Mouse (Mus musculus) ovary, postnatal 36 days (tissue): ENCODE measurements at regions not wholly inside any gene's neighbourhood (a gene's known extent, or its start where the extent isn't known, plus 50 kb on each side); places are given as distances from the start of the nearest gene placed in this dataset.

Experiments
- DNase-seq: peaks from one replicate; pipeline ENCODE4 v3.0.0; 2022; ENCODE audit warnings: low spot score, mixed read lengths

DNA sequence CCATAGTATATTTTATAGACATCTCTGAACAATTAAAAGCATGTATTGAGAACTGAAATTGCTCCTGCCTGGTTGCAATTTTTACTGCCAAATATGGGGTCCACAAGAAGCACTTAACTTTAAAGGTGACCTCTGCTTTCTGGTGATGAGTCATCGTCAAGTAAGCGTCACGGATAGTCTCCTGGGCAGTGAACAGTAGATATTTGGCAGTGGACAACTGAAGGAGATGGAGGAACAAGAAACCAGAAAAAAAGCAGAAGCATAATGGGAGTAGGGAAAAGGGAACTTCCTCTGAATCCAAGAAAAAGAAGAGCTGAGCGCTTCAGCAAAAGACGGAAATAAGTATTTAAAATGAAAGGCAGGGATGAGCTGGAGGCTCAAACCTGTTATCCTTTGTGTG lies 199.3 kb downstream of the Sox4 start:
- no peak for DNase-seq

DNA sequence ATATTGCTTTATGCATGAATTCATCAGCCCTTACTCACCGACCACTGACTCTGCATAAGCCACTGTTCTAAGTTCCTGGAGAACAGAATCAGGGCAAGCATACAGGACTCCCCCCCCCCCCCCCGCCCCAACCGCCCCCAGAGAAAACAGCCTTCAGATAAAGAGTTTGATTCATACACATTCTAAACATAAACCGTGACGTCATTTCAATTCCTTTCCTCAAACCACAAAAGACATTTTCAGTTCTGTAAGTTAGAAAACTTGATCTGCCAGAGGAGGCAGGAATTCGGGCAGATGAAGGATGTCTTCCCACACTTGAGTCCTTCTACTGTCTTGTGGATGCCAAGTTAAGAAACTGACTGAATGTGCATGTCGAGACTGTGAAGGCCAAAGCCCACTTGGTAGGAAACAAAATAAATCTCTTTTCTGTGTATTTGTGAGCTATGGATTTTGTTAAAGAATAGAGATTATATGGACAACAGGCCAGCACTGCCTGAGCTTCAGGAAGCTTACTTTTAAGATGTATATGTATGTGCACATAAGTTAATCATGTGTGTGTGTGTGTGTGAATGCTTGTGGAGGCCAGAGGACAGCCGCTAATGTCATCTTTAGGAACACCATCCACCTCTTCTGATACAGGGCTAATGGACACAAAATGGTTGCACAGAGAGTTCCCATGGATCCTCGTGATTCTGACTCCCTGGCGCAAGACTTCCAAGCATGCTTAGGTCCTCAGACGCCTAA lies 202.4 kb downstream of the Sox4 start:
- no peak for DNase-seq

DNA sequence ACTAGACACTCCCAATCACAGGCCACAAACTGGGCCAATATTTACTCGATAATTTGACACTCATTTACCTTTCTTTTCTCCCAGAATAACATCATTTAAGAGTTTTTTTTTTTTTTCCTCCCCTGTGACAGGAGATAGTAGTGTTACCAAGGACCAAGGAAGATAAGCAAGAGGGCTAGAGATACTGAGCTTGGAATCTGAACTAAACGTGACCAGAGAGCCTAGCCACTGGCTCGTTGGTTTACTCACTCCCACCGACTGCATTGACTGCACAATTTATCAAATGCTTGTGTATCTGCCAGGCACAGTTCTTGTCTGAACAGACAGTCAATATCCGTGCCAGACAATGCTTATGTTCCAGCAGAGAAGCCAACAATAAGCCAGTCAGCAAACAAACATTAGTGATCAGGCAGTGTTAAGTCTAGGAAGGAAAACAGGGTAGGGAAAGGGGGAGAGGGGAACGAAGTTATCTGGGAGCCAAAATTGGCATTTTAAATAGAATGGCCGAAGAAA lies 213.3 kb downstream of the Sox4 start:
- no peak for DNase-seq

DNA sequence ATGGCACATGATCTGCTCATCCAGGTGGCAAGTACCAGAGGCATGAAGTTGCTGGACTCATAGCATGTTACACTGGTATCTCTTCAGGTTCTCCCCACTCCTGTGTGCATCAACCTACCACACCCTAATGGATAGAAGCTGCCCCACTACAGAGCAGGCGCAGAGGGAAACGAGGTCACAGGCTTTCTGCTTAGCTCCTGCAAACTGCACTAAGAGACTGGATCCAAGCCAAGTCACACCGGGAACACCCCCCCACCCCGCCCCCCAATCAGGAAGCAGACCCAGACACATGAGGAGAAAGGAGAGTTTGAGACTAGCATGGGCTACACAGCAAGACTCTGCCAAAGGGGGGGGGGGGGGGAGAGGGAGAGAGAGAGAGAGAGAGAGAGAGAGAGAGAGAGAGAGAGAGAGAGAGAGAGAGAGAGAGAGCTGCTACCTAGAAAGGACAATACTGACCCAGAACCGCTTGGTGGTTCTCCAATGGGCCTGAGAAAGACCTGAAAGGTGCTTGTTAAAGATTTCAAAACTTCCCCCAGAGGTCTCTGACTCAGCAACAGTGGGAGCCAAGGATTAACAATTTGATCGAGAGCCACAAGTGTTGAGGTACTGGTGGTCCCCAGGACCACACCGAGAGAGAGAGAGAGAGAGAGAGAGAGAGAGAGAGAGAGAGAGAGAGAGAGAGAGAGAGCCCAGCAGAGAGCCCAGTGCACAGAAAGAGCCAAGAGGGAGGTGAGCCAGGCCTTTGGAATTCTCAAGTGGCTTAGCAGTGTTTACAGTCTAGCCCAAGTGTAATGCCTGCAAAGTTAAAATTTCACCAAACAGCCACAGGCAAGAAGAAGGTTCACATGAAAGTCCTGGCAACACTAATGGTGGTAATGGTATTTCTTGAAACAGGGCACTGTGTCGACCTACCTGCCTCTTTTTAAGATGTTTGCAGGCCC lies 215.1 kb downstream of the Sox4 start:
- no peak for DNase-seq

DNA sequence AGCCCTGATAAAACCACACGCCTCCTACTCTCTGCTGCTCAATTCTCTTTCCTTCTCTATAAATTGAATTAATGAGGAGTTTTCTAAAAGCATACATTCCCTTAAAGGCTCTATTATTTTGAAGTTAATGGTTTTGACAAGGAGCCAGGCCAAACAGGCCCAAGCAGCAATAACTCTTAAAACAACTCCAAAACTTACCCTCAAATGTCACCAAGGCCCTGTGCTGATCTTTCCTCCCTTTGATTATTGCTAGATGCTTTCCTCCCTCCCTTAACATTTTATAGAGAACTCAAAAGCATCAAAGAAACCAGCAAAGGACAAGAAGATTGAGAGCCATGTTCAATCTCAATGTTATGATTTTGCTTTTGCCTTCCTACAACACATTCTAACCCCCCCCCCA lies 221.0 kb downstream of the Sox4 start:
- no peak for DNase-seq

DNA sequence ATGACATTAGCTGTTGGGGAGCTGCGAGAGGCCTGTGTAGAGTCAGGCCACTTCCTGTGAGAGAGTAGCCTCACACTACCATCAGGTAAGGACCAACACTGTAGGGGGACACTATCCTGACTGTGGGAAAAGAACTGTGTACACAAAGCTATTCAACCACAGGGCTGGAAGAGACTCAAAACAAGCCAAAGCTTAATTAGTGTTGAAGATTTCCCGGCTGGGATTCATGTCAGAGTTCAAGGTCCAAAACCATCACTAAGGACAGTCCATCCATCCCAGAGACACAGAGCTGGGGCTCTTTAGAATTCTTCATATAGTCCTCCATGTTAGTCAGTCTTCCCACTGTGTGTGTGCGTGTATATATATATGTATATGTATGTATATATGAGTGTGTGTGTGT lies 221.5 kb downstream of the Sox4 start:
- DNase-seq, result no peak

DNA sequence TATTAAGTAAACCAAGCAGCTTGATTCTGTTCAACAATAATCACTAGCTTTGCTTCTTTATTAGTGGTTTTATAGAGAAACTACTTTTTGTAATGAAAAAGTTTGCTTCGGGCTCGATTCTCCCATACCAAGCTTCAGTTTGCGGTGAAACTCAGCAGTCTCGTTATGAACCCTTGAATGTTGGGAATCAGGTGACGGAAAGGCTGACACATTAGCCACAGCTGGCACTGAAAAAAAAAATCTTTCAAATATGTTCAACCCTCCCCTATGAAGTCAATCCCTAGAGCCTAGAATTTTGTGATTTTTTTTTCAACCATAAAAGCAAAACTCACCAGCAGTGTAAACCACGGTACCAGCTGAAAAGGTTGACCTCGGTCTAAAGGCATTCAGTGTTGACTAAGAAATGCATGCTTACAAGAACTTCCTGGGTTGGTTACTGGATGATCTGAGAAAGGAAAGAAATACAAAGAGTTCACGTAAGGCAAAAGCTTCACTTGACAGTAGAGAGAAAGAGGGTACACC lies 223.4 kb downstream of the Sox4 start:
- no peak for DNase-seq

DNA sequence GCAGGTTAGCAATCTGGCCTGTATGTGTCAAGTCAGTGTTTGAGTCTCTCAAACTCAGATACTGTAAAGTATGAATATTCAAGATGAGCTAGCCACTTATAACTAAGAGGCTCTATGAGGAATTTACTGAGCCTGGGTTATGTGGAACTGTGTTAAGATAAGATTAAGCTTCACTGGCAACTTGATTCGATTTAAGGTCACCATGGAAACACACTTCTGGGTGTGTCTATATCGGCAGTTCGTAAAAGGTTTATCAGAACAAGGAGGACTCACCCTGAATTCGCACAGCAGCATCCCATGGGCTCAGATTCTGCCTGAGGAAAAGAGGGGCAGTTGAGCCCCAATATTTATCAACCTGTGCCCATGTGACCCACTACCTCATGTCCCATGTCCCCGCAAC lies 224.7 kb downstream of the Sox4 start:
- DNase-seq, result no peak

DNA sequence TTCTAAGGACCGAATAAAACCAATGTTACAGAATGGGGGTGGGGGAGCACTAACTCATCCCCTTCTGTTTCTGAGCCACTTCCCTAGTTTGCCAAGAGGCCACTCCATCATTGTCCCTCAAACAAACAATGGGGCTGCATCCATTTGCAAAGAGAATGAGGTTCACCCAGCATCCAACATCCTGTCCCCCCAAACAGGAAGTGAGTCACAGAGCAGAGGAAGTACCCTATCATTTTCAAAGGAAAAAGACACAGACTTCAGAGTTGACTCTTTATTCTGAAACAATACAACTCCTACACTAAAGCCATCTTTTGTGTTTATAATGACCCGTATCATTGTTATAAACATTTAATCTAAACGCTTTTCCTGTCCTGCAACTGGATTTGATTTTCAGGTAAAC lies 229.2 kb downstream of the Sox4 start:
- no peak for DNase-seq

DNA sequence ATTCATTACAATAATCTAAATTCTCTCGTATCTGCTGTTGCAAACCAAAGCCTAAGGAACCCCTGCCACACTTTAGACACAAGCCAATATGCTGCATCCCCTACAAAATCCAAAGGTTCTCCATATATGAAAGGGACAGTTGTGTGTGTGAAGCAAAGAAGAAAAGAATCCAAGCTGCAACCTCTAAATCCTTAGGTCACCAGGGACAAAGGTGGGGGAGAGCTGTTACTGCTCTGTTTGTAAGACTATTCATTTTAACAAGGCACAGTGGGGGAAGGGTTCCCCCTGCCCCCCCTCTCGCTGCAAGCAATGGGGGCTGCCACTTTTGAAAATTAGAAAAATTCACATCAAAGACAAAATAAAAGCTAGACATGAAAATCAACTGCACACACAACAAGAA lies 231.4 kb downstream of the Sox4 start:
- no peak for DNase-seq

DNA sequence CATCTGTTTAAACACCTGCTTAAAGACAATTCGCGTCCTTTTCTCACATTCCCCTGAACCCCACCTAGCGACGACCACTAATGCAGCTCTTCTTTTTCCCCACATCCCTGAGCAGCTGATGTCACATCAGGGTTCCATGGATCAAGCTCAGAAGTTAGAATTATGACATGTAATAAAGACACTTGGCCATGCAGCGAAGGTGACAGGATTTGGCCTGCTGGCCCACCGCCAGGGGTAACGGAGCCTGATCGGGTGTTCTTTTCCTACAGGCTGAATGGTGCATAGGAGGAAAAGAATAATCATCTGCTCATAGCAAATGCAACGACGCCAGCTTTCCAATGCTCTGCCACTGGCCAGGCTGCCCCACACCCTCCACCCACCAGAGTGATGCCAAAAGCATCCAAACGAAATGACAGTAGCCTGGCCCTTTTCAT lies 231.9 kb downstream of the Sox4 start:
- DNase-seq, result no peak

DNA sequence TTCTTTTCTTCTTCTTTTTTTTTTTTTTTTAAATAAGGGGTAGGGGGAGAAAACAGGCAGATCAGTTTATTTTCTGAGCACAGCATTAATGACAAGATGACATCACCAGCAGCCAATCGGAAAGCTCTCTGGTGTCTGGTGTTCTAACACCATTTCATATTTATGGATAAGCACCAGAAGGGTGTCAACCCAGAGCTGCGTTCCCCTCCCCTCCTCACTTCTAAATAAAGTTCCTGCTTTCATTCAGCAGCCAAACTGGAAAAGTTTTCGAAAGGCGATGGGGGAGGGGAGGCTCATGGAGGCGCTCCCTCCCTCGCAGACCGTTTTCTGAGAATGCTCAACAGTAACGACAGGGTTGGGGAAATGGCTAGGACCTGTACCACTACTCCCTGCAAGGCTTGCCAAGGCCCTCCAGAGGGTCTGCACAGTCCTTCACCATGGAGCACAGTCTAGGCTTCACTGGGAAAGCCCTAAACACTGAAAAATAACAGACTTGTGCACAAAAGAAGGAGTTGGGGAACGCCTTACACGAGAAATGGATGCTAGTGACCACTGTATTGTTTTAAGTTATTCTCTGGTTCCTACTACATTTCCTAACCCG lies 232.8 kb downstream of the Sox4 start:
- no peak for DNase-seq

DNA sequence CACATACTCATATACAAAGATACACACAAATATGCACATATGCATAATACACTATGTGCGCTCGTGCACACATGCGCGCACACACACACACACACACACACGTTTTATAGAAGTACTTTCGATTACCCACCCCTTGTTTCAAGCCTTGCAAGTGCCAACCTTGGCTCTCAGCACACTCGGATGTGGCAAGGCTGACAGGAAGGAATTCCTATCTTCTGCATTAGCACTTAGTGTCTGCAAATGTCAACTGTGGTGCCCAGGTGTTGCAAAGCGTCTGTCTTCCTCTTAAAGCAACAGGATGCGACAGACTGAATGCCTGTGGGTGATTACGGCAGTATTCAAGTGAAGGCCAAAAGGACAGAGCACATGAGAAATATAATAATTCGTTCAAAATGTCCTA lies 233.3 kb downstream of the Sox4 start:
- no peak for DNase-seq

DNA sequence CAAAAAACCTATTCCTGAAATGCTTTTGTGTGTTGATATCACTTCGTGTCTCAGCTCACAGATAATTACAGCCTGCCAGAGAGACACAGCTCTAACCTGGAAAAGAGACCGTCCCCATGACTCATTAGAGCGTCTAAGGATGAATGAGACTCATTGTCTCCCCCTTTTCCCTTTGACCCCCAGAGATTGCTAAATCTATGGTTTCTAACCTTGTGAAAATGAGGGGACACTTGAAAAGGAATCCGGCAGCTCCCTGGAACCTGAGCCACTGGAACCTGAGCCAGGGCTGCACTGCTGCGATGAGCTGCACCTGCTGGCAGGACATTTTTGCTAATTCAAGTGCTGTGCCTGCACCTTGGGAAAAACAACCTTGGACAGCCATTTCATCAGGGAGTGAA lies 234.6 kb downstream of the Sox4 start:
- no peak for DNase-seq

DNA sequence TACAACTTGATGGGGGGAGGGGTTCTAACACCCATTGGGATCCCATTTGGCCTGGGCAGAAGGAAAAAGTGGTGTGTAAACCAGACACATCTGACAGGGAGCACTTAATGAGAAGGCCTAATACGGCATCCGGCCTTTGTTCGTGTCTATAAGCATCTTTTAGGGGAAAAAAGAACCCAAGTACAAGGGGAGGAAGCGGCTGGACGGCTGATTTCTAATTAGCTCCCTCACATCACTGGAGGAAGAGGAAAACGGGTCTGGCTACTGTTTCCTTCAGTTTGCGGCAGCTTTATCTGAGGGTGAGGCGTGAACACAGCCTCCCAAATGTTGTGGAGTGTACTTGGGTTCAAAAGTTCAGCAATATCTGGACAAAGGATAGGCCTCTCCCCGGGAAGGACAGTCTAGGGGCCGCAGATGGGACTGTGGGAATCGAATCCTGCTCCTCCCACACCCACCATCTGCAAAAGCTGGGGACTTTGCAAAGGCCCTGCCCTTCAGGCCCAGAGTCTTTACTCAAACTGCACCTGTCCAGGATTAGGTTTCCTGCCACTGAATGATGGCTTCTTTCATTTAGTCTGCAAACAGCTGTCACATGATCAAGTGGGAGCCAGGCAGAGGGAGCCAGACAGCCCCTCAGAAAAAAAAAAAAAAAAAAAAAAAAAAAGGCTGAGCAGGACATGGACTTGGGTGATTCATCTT lies 235.2 kb downstream of the Sox4 start:
- no peak for DNase-seq

DNA sequence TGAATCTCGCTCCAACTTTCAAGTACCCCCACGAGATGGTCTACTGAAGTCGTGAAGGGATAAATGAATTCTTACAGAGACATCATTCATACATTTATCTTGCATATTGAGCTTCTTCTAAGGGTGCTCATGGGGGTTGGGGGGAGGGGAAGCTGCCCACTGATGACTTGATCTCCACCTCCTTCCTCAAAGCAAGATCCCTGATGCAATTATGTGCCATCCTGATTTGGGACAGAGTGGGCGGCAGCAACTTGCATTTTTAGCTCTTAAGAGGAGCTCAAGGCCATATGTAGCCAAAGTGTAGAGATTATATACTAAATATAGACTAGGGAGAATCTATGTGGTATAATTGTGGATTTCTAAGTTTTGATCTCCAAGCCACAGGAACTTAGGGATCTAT lies 236.1 kb downstream of the Sox4 start:
- DNase-seq, result no peak

DNA sequence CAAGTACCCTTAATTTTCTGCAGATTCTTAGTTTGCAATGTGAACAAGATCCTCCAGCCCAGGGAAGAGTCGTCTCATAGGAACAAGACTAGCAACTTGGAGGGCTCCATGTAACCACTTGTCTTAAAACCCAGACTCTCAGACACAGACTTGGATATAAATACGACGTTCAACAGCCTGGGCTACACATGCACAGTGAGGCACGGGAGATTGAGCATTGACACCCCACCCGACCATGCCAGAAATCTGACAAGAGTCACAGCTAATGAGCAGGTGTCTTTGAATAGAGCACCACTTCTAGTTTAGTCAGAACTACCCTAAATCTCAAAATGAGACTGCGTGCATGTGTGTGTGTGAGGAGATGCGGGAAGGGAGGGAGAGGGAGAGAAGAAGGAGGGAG lies 243.5 kb downstream of the Sox4 start:
- no peak for DNase-seq

DNA sequence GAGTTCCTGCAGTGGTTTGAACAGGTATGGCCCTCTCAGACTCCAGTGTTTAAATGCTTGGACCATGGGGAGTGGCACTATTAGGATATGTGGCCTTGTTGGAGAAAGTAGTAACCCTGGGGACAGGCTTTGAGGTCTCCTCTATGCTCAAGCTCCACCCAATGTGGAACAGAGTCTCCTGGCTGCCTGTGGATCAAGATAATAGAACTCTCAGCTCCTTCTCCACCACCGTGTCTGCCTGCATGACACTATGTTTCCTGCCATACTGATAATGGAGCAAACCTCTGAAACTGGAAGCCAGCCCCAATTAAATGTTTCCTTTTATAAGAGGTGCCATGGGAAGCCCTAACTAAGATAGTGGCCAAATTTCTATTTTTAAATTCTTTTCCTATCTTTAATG lies 252.2 kb downstream of the Sox4 start:
- DNase-seq, result no peak

DNA sequence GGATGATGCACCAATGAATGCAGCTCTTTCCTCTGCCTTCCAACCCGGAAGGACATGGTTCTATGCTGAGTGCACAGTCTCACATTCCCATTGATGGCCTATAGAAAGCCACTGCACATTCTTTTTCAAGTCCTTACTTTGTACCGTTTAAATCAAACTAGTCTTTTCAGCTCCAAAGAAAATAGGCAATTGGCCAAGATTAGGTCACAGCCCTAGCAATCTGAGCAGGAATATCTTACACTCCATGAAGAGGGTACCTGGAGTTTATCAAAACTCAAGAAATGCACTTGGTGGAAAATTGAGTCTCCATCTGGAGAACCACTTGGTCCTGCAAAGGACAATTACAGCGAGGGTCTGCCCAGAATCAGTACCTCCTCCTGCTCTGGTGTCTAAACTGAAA lies 253.4 kb downstream of the Sox4 start:
- DNase-seq, result no peak

DNA sequence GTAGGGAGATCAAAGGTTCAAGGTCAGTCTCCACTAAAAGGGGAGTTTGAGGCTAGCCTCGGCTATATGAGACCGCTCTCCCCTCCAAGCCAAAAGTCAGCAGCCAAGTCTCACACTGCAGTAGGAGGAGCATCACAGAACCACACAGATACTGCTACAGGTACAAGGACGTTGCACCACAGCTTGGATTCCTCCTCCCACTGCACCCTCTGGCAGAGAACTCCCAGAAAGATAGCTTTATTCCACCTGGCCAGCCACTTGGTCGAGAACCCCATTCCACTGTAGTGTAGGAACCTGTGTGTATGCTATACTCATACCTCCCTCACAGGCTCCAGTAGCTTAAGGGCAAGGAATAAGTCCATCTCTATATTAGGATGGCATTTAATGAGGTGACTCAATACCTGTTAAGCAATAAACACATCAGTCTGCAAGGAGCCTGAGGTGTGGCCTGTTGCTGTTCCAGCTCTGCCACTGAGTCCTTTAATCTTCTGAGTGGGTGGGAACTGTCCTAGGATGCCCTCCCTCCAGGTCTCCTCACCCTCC lies 254.0 kb downstream of the Sox4 start:
- DNase-seq, result no peak

DNA sequence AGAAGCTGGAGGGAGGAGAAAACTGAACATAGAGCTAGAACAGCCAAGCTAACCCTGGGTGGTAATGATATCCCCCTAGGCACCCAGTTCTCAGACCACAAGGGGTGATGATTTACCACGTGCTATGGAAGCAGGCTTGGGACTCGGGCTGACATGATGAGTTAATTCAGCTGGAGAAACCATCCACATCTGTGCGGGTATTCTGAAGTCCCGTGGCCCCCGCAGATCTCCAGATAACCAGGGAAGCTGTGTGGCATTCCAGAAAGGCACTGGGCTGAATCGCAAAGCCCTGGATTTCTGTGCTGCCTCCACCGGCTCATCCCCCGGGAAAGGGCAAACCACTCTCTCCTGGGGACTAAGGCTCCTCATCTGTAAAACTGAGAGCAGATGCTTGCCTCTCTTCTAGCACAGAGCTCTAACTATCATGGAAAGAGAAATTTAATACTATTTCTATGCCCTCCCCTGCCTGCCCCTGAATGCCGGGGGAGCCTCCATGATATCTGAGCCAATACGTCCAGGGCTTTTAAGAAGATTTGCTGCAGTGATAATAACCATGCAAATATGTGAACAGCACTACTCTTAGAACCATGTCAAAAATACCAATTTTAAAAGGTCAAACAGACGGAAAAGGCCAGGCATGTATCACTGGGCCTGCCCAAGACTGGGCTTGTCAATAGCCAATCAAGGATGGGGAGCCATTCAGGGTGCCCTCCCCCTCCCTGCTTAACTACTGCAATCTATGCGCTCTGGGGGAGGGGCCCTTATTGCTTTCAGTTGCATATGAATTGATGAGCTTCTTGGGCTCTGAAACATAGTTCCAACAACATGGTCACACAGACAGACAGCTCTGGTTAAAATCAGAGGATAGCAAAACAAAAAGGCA lies 255.5 kb downstream of the Sox4 start:
- no peak for DNase-seq
